Mouse (Mus musculus) megakaryocyte progenitor cell, adult 5-6 weeks (primary cell): ENCODE results near the gene S100z. TPM values are rescaled to one million over a fixed set of nuclear protein-coding genes. Genes with fewer than 3 reads are reported as not detected.

ENCODE experiments used
- ATAC-seq: replicated peaks from 2 replicates; pipeline ENCODE4 v1.8.0; 2016; ENCODE audit warnings: mild to moderate bottlenecking, moderate TSS enrichment, inconsistent platforms; ENCODE audit not compliant: poor library complexity
- total RNA-seq, 2 experiments: library from RNA; stranded (forward) in 1 of 2; stranded (reverse) in 1 of 2; fragments of 157-497, 149-512 nt in 1 of 2; fragments of 200-1000 nt in 1 of 2; gene quantifications; 2 replicates each; pipeline versions ENCODE4 v1.2.3 to v1.2.4; 2015 to 2017

The S100z gene
- total RNA-seq, 2 experiments from 2014 or later: not detected

GRCm38 (mm10) chr13:95449730-95450129, 28.8 kb downstream of the S100z start:
- ATAC-seq: peak; percentile 85

- no peak for ATAC-seq
These were observed 33.7 kb downstream of the S100z start, which contains the start of gene Crhbp for GRCm38 (mm10) chr13:95444824-95445223. TSS of gene Crhbp (minus strand) at chr13:95444924.

DNA sequence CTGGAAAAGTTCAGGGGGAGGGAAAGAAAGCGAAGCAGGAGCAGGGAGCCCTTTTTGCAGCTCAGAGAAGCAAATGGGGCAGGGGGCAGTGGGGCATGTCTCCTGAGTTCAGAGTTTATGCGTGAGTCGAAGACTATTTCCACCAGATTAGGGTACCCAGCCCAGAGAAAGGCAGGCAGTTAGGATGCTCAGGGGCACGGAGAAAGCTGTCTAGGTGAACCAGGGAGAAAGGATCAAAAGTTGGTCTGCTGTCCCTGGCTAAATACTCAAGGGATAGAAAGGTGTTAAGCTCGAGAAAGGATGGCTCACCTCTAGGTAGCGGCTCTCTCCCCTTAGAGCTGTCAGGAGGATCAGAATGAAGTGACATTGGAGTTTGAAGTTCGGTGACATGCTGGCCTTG, 34.2 kb downstream of the S100z start:
- no peak for ATAC-seq

- ATAC-seq: peak; percentile 29
These were observed 34.9 kb downstream of the S100z start for GRCm38 (mm10) chr13:95443376-95444233.

GRCm38 (mm10) chr13:95442901-95443300, 35.6 kb downstream of the S100z start:
- no peak for ATAC-seq

GRCm38 (mm10) chr13:95439569-95439968, 39.0 kb downstream of the S100z start:
- no peak for ATAC-seq

DNA sequence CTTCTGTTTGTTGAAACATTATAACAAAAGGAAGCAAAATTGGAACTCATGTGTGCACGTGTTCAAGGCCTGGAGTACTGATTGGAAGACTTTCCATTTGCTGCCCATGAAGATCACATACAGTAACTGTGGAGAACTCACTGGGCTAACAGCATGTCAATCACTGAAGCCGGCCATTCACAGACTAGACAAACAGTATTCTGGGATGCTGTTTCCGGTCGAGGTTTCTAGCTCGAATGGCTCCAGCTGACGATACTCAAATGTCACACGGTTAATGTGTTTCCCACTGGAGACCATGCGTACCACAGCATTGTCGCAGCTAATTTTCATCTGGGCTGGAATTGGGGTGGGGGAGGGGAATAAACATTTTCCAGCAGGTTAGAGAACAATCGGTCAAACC, 46.8 kb downstream of the S100z start:
- no peak for ATAC-seq

GRCm38 (mm10) chr13:95427499-95427898, 51.0 kb downstream of the S100z start:
- ATAC-seq: peak; percentile 73

Other genes starting within 250 kb of the S100z start
- gene Pde8b, start 228.4 kb downstream of the S100z start, total RNA-seq (2015): 0.12 and 0.74 TPM in 2 replicates
- 0.27 and 0.29 TPM in 2 replicates for gene Pde8b, start 228.4 kb downstream of the S100z start, total RNA-seq (2017)
- 37.9 and 45.4 TPM in 2 replicates for gene Zbed3, start 155.1 kb downstream of the S100z start, total RNA-seq (2015)
- 7.9 and 8.5 TPM in 2 replicates for gene Zbed3, start 155.1 kb downstream of the S100z start, total RNA-seq (2017)
- gene Aggf1, start 103.4 kb downstream of the S100z start, total RNA-seq (2015): 31.9 and 34.5 TPM in 2 replicates
- gene Aggf1, start 103.4 kb downstream of the S100z start, total RNA-seq (2017): 49.5 and 57.0 TPM in 2 replicates
- gene Crhbp, start 33.8 kb downstream of the S100z start, total RNA-seq (2015): not detected in 2 replicates
- not detected in 2 replicates for gene Crhbp, start 33.8 kb downstream of the S100z start, total RNA-seq (2017)
- 0.15 and 0.27 TPM in 2 replicates for gene F2rl1, start 46.5 kb upstream of the S100z start, total RNA-seq (2015)
- 0.04 and 0.61 TPM in 2 replicates for gene F2rl1, start 46.5 kb upstream of the S100z start, total RNA-seq (2017)
- 3.8 and 9.6 TPM in 2 replicates for gene F2r, start 139.8 kb upstream of the S100z start, total RNA-seq (2015)
- gene F2r, start 139.8 kb upstream of the S100z start, total RNA-seq (2017): 2.5 and 6.2 TPM in 2 replicates
- gene F2rl2, start 218.1 kb upstream of the S100z start, total RNA-seq (2015): 0.73 and 1.0 TPM in 2 replicates
- gene F2rl2, start 218.1 kb upstream of the S100z start, total RNA-seq (2017): 0.07 TPM in 1 of 2 replicates, not detected in the other